Mouse (Mus musculus) neural tube, embryonic 13.5 days (tissue): Measurements from ENCODE around the gene Loxl4. TPM values are rescaled to one million over a fixed set of nuclear protein-coding genes. Genes with fewer than 3 reads are reported as not detected.

ENCODE experiments used
- ATAC-seq: fragments of 200-750 bp; cut with Nextera tagmentation; 2 replicates; pipeline ENCODE4 v1.8.0; 2017; ENCODE audit warnings: low read depth, mild to moderate bottlenecking, moderate TSS enrichment, moderate library complexity
- H3K27ac ChIP-seq: fragments of 300-500 bp; sonication (generic); replicated peaks from 2 replicates; pipeline ENCODE4 v1.5.1; 2015; ENCODE audit warnings: moderate library complexity, mild to moderate bottlenecking, inconsistent platforms
- H3K27me3 ChIP-seq: fragments of 300-500 bp; sonication (generic); 2 replicates; pipeline ENCODE4 v1.6.1; 2015; ENCODE audit warnings: mild to moderate bottlenecking, inconsistent platforms
- H3K36me3 ChIP-seq: fragments of 300-500 bp; sonication (generic); 2 replicates; pipeline ENCODE4 v1.6.1; 2015; ENCODE audit warnings: mild to moderate bottlenecking, inconsistent platforms
- H3K4me1 ChIP-seq: fragments of 300-500 bp; sonication (generic); replicated peaks from 2 replicates; pipeline ENCODE4 v1.6.1; 2015; ENCODE audit warnings: inconsistent platforms
- H3K4me2 ChIP-seq: fragments of 300-500 bp; sonication (generic); 2 replicates; pipeline ENCODE4 v1.6.1; 2015; ENCODE audit warnings: inconsistent platforms, mild to moderate bottlenecking, moderate library complexity
- H3K4me3 ChIP-seq: fragments of 300-500 bp; sonication (generic); 2 replicates; pipeline ENCODE4 v1.5.1; 2015; ENCODE audit warnings: mild to moderate bottlenecking, inconsistent platforms
- H3K9ac ChIP-seq: fragments of 300-500 bp; sonication (generic); 2 replicates; pipeline ENCODE4 v1.6.1; 2015; ENCODE audit warnings: moderate library complexity, mild to moderate bottlenecking, inconsistent platforms
- H3K9me3 ChIP-seq: fragments of 300-500 bp; sonication (generic); 2 replicates; pipeline ENCODE4 v1.6.1; 2016; ENCODE audit warnings: inconsistent platforms
- WGBS: fragments of 180-500 bp; shearing (Covaris S2); methylation state at CpG from one replicate; pipeline ENCODE4 v1.1.7; 2015; 5-methylcytosine and 5-hydroxymethylcytosine counted together
- polyA plus RNA-seq: library from polyadenylated mRNA; unstranded; fragments of >200 nt; fragmentation: Nextera tagmentation; extraction: Ambion mirVana; gene quantifications from 2 replicates; pipeline ENCODE4 v1.2.1, GENCODE M21; 2015

Gene Loxl4
- polyA plus RNA-seq, 1 experiment from 2014 or later = 0.21 TPM

- Histone ChIP-seq H3K9me3 (no peaks in the 10 kb centered on the region), H3K9ac (no peak overlapping the region), H3K4me3 (no peak overlapping the region), H3K36me3 (no peaks in the 10 kb centered on the region), H3K4me2 (no peak overlapping the region), H3K4me1 (peaks cover 15% of the 10 kb centered on the region), H3K27me3 (no peaks in the 10 kb centered on the region), H3K27ac (peak overlapping the region; percentile 29; the same call in 1 of the 2 replicates)
- WGBS = 34% methylated on average over 8 of the region's 8 CpGs
- no peak for ATAC-seq
These were observed 26.2 kb upstream of the Loxl4 start for GRCm38 (mm10) chr19:42638604-42639481.

- no peaks in the 10 kb centered on the region for H3K27me3 ChIP-seq
- no peaks in the 10 kb centered on the region for H3K9me3 ChIP-seq
- no peak overlapping the region for H3K4me3 ChIP-seq
- no peak overlapping the region for H3K9ac ChIP-seq
- no peak overlapping the region for H3K4me2 ChIP-seq
- H3K27ac ChIP-seq = no peak overlapping the region
- no peak for ATAC-seq
- H3K36me3 ChIP-seq = no peaks in the 10 kb centered on the region
- peaks cover 18% of the 10 kb centered on the region for H3K4me1 ChIP-seq
- 57% methylated on average over 11 of the region's 11 CpGs for WGBS
These were observed 24.0 kb upstream of the Loxl4 start for GRCm38 (mm10) chr19:42636631-42637030.

DNA sequence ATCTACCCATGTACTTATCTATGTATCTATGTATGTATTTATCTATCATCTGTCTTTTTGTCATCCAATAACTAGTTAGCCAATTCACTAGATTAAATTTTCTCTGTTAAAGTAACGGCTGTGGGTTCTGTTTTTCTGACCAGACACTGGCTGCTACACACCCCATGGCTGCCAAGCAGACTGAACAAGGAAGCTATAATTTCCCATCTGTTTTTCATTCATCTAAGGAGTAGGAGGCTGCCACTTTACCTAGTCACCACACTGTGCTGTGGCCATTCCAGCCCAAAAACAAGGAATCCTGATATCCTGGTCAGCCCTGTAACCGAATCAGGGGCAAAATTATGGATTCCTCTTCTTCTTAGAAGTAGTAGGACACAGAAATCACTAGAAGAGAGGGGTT lies 21.0 kb upstream of the Loxl4 start:
- Histone ChIP-seq H3K4me1 (peaks cover 10% of the 10 kb centered on the region), H3K4me2 (no peak overlapping the region), H3K27me3 (no peaks in the 10 kb centered on the region), H3K36me3 (no peaks in the 10 kb centered on the region), H3K9me3 (no peaks in the 10 kb centered on the region), H3K4me3 (no peak overlapping the region), H3K27ac (no peak overlapping the region), H3K9ac (no peak overlapping the region)
- WGBS = 82% methylated on average over 2 of the region's 2 CpGs
- ATAC-seq = no peak

DNA sequence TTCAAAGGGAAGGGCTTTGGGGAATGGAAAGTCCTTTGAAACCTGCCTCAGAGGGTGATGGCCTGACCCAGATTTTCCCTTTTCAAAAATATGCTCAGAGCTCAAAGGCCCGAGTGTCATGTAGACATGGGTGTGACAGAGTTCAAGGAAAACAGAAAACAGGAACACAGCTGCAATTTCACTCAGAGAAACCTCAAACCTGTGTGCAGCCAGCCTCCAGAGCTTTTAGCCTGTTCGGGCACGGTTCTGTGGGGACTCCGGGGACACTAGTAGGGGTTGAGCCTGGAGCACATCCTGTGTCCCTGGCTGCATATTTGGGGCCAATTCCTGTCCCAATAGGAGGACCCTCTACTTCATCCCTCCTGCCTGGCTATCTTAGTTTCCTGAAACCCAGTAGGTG lies 19.7 kb upstream of the Loxl4 start:
- H3K4me2 ChIP-seq = no peak overlapping the region
- no peak overlapping the region for H3K27ac ChIP-seq
- H3K36me3 ChIP-seq = no peaks in the 10 kb centered on the region
- no peak for ATAC-seq
- no peak overlapping the region for H3K4me3 ChIP-seq
- no peaks in the 10 kb centered on the region for H3K27me3 ChIP-seq
- 82% methylated on average over 4 of the region's 4 CpGs for WGBS
- peaks cover 9% of the 10 kb centered on the region for H3K4me1 ChIP-seq
- no peaks in the 10 kb centered on the region for H3K9me3 ChIP-seq
- no peak overlapping the region for H3K9ac ChIP-seq

GRCm38 (mm10) chr19:42631541-42631961 lies 18.9 kb upstream of the Loxl4 start:
- Histone ChIP-seq H3K27me3 (no peaks in the 10 kb centered on the region), H3K36me3 (no peaks in the 10 kb centered on the region), H3K9me3 (no peaks in the 10 kb centered on the region), H3K4me1 (peaks cover 9% of the 10 kb centered on the region), H3K4me2 (peak overlapping the region; percentile 40), H3K27ac (no peak overlapping the region), H3K4me3 (no peak overlapping the region), H3K9ac (no peak overlapping the region; the same call in 1 of the 2 replicates)
- no peak; the same call in 1 of the 2 replicates for ATAC-seq
- 11% methylated on average over 8 of the region's 8 CpGs for WGBS

DNA sequence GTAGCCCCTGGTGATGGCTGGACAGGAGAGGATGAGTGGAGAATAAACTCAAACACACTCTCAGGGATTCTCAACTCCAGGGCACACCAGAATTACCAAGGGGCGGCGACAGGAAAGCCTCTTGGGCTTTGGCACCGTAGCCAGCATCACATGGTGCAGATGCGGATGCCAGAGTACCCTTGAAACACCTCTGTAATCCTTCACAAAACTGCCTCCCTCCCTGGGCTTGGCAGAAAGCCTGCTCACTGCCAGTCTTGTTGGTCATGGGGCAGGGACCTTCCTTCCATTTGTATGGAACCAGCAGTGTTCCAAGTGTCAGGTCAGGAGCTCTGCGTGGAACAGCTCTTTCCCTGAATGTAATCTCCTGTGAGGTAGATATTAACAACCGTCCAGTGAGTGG lies 15.5 kb upstream of the Loxl4 start:
- Histone ChIP-seq H3K27me3 (no peaks in the 10 kb centered on the region), H3K27ac (no peak overlapping the region)
- 83% methylated on average over 6 of the region's 6 CpGs for WGBS

DNA sequence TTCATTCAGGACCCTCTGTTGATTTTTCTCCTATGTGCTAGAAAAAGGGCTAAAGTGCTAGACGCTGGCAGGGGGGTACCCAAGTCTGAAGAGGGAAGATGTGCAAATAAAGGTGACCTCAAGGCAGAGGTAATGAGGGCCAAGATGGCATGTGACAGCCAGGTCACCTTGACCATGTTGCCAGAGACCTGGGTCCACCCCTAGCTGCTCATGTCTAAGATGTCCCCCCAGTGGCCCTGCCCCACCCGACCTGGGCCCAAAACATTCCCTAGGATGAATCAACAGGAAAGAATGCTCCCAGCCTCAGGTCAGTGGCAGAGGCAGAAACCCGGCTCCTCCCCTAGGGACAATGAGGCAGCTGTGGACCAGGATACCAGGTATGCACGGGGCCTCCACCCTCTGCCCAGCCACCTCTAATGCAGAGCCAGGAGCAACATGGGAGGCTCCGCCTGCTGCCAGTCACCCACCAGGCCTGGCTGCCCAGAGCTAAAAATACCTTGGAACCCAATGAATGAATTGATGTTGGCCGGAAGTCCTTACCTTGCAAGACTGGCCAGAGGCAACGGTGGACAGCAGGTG lies 1.1 kb upstream of the Loxl4 start:
- Histone ChIP-seq H3K27ac (no peak overlapping the region), H3K4me2 (no peak overlapping the region), H3K27me3 (peaks cover 38% of the 10 kb centered on the region), H3K9me3 (no peaks in the 10 kb centered on the region), H3K4me3 (no peak overlapping the region), H3K9ac (no peak overlapping the region), H3K4me1 (peaks cover 9% of the 10 kb centered on the region), H3K36me3 (no peaks in the 10 kb centered on the region)
- no peak for ATAC-seq
- 82% methylated on average over 7 of the region's 7 CpGs for WGBS

More for the DNA sequence above, 15.5 kb upstream of the Loxl4 start:
- no peaks in the 10 kb centered on the region for H3K9me3 ChIP-seq
- H3K36me3 ChIP-seq = no peaks in the 10 kb centered on the region
- no peak overlapping the region for H3K9ac ChIP-seq
- ATAC-seq = no peak
- peaks cover 9% of the 10 kb centered on the region for H3K4me1 ChIP-seq
- H3K4me2 ChIP-seq = no peak overlapping the region
- H3K4me3 ChIP-seq = no peak overlapping the region

DNA sequence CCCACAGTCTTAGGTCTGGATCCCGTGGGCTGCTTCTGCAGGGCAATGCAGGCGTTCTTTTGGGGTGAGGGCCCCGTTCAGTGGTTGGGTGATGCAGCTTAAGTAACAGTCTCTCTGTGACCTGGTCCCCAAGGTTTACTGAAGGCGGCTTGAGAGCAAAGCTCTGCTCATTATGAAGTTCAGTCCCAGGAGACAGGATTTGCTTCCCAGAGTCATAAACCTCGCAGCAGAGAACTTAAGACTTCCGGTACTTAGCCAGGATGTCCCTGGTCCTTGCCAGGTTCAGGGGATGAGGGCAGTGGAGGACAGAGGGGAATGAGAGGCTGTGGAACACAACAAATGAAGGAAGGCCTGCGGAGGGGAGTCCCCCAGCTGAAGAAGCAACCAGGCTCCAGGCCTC lies 503 bp upstream of the Loxl4 start:
- Histone ChIP-seq H3K4me1 (peaks cover 9% of the 10 kb centered on the region), H3K4me2 (peak overlapping the region; percentile 57), H3K27ac (no peak overlapping the region), H3K27me3 (peaks cover 38% of the 10 kb centered on the region), H3K4me3 (peak overlapping the region; percentile 30), H3K9me3 (no peaks in the 10 kb centered on the region), H3K9ac (no peak overlapping the region; the same call in 1 of the 2 replicates), H3K36me3 (no peaks in the 10 kb centered on the region)
- 31% methylated on average over 7 of the region's 7 CpGs for WGBS
- no peak for ATAC-seq

GRCm38 (mm10) chr19:42611746-42612145 lies 867 bp downstream of the Loxl4 start:
- Histone ChIP-seq H3K9me3 (no peaks in the 10 kb centered on the region), H3K4me2 (no peak overlapping the region), H3K9ac (no peak overlapping the region), H3K36me3 (no peaks in the 10 kb centered on the region), H3K4me1 (peaks cover 9% of the 10 kb centered on the region), H3K27me3 (peaks cover 36% of the 10 kb centered on the region), H3K27ac (no peak overlapping the region), H3K4me3 (no peak overlapping the region)
- no peak for ATAC-seq
- WGBS = 84% methylated on average over 4 of the region's 4 CpGs

GRCm38 (mm10) chr19:42609716-42610115 lies 2.9 kb downstream of the Loxl4 start:
- no peak for ATAC-seq
- Histone ChIP-seq H3K4me2 (no peak overlapping the region), H3K9ac (no peak overlapping the region), H3K4me1 (peaks cover 9% of the 10 kb centered on the region), H3K27ac (no peak overlapping the region), H3K27me3 (peaks cover 33% of the 10 kb centered on the region), H3K4me3 (no peak overlapping the region), H3K36me3 (no peaks in the 10 kb centered on the region), H3K9me3 (no peaks in the 10 kb centered on the region)
- 87% methylated on average over 3 of the region's 3 CpGs for WGBS

GRCm38 (mm10) chr19:42608082-42608481 lies 4.5 kb downstream of the Loxl4 start:
- no peak for ATAC-seq
- Histone ChIP-seq H3K27ac (no peak overlapping the region), H3K36me3 (no peaks in the 10 kb centered on the region), H3K9ac (no peak overlapping the region), H3K9me3 (no peaks in the 10 kb centered on the region), H3K4me3 (no peak overlapping the region), H3K4me2 (no peak overlapping the region), H3K4me1 (peaks cover 7% of the 10 kb centered on the region), H3K27me3 (peaks cover 21% of the 10 kb centered on the region)
- WGBS = 89% methylated on average over 5 of the region's 5 CpGs

DNA sequence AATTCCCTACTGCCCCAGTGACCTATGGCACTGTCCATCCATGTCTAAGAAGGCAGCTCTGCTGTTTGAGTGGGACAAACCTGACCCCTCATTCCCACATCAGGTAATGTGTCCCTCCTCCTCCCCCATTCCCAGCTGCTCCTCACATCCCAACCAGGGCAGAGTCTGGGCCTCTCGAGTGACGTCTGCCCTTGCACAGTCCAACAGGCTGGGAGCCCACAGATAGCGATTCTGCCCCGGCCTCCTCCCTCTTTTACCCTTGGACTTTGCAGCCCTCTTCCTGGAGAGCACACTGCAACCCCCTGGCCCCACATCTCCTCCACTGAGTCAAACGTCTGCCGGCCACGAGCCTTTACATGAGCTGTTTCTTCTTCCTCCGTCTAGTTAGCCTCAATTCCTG lies 10.0 kb downstream of the Loxl4 start:
- WGBS = 87% methylated on average over 8 of the region's 8 CpGs
- no peaks in the 10 kb centered on the region for H3K27me3 ChIP-seq
- H3K9ac ChIP-seq = no peak overlapping the region
- H3K36me3 ChIP-seq = no peaks in the 10 kb centered on the region
- no peaks in the 10 kb centered on the region for H3K9me3 ChIP-seq
- ATAC-seq = no peak
- no peak overlapping the region for H3K27ac ChIP-seq
- no peaks in the 10 kb centered on the region for H3K4me1 ChIP-seq
- no peak overlapping the region for H3K4me2 ChIP-seq
- H3K4me3 ChIP-seq = no peak overlapping the region
